Mouse (Mus musculus): ENCODE data around the gene Fahd2a. TPM values are rescaled to one million over a fixed set of nuclear protein-coding genes. Genes with fewer than 3 reads are reported as not detected.

The Fahd2a gene
- polyA plus RNA-seq, 1 experiment: 7.8 TPM

DNA sequence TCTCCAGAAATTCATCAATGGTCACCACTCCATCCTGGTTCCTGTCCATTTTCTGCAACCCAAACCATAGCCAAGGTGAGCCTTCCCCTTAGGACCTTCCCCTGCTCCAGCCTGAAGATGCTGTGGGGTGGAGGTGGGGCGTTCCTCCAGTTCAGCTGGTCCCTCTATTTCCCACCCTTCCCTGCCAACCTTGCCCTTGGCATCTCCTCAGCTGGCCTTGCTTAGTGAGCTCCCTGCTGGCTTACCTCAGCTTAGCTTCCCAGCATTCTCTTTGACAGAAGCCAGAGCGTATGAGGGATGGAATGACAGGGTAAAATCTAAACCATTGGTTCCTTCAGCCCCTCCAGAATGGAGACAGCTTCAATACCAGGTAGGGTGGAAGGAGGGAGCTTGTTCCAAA lies 15.0 kb upstream of the Fahd2a start:
- no peak overlapping the region for H3K4me3 ChIP-seq (ENCODE audit: extremely low read depth, insufficient read depth, insufficient read length)
- H3K27ac ChIP-seq (ENCODE audit: insufficient read depth, low read length): no peak overlapping the region
- no peaks in the 10 kb centered on the region for H3K4me1 ChIP-seq (ENCODE audit: control insufficient read depth, insufficient read depth, insufficient read length)
- TF ChIP-seq CTCF (IDR thresholded peaks at IDR 0.05; ENCODE audit: extremely low read depth, insufficient read depth, insufficient read length, insufficient replicate concordance) (no peak), POLR2A (IDR thresholded peaks at IDR 0.05; ENCODE audit: low read depth, low read length) (no peak)
- WGBS: 84% methylated on average over 2 of the region's 2 CpGs
- no peaks in the 10 kb centered on the region for H3K36me3 ChIP-seq (ENCODE audit: control insufficient read depth, insufficient read depth, low read length)
- no peaks in the 10 kb centered on the region for H3K27me3 ChIP-seq (ENCODE audit: control insufficient read depth, insufficient read depth, low read length)
- no peak for DNase-seq (ENCODE audit: low read depth in 1 of 2, low spot score in 2 of 2)

DNA sequence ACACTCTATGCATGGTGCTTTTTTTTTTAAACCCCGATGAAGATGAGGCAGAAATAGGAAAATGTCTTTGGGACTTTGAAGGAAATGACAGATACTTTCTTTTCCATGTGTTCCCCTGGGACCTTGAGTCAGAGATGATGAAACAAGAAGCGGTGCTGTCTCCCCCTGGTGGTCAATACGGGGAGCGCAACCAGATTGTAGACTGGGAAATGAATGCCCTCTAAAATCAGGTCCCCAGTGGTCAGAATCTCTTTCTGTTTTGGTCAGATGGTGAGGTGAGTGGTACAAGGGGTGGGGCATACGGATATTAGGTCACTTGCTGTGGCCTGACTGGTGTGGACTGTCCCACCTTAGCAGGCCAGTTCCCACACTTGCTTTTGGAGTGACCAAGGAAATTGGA lies 9.4 kb upstream of the Fahd2a start:
- TF ChIP-seq POLR2A (IDR thresholded peaks at IDR 0.05; ENCODE audit: low read depth, low read length): no peak
- peak; percentile 73; the same call in 1 of the 2 replicates for TF ChIP-seq CTCF (IDR thresholded peaks at IDR 0.05; ENCODE audit: extremely low read depth, insufficient read depth, insufficient read length, insufficient replicate concordance)
- DNase-seq (ENCODE audit: low read depth in 1 of 2, low spot score in 2 of 2): peak; percentile 32 to 55
- Histone ChIP-seq H3K27me3 (ENCODE audit: control insufficient read depth, insufficient read depth, low read length) (no peaks in the 10 kb centered on the region), H3K4me3 (ENCODE audit: extremely low read depth, insufficient read depth, insufficient read length) (no peak overlapping the region), H3K36me3 (ENCODE audit: control insufficient read depth, insufficient read depth, low read length) (no peaks in the 10 kb centered on the region), H3K27ac (ENCODE audit: insufficient read depth, low read length) (no peak overlapping the region), H3K4me1 (ENCODE audit: control insufficient read depth, insufficient read depth, insufficient read length) (no peaks in the 10 kb centered on the region)
- under 1% methylated on average over 5 of the region's 5 CpGs for WGBS

DNA sequence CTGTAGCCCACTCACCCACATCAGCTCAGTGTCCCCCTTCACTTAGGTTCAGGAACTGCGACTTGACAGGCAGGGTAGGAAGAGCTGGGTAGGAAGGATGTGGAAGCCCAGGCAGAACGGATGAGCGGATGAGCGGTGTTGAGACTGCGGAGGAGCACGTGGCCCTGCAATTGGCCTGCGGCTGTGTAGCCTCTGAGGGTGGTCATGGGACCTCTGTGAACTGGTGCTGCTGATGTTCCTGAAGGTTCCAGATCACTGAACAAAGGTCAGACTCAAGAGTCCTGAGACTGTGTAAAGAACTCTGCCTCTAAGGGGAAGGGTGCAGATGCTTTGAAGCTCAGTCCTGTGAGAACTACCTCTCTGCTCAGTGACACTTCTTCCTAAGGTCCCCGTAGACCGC lies 8.8 kb upstream of the Fahd2a start:
- Histone ChIP-seq H3K27ac (ENCODE audit: insufficient read depth, low read length) (no peak overlapping the region), H3K36me3 (ENCODE audit: control insufficient read depth, insufficient read depth, low read length) (no peaks in the 10 kb centered on the region), H3K27me3 (ENCODE audit: control insufficient read depth, insufficient read depth, low read length) (no peaks in the 10 kb centered on the region), H3K4me3 (ENCODE audit: extremely low read depth, insufficient read depth, insufficient read length) (no peak overlapping the region), H3K4me1 (ENCODE audit: control insufficient read depth, insufficient read depth, insufficient read length) (no peaks in the 10 kb centered on the region)
- no peak for DNase-seq (ENCODE audit: low read depth in 1 of 2, low spot score in 2 of 2)
- WGBS: 76% methylated on average over 9 of the region's 9 CpGs
- TF ChIP-seq CTCF (IDR thresholded peaks at IDR 0.05; ENCODE audit: extremely low read depth, insufficient read depth, insufficient read length, insufficient replicate concordance): no peak
- no peak for TF ChIP-seq POLR2A (IDR thresholded peaks at IDR 0.05; ENCODE audit: low read depth, low read length)

DNA sequence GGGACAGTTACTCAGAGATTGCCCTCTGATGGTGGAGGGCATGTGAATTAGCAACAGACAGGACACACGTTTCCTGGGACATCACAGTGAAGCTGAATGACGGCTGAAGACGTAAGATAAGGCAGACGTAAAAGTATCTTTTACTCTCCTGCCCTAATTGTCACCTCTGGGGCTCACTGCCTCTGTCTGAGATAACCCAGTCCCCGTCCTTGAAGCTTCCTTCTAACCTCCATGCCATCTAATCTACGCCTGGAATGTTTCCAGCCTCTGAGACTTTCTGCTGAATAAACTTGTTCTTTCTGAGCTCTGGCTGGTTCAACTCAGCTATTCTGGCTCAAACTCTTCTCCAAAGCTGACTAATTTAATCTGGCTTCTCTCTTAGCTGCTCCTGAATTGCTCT lies 7.4 kb upstream of the Fahd2a start:
- WGBS: 23% methylated on average over 6 of the region's 6 CpGs
- no peaks in the 10 kb centered on the region for H3K27me3 ChIP-seq (ENCODE audit: control insufficient read depth, insufficient read depth, low read length)
- TF ChIP-seq POLR2A (IDR thresholded peaks at IDR 0.05; ENCODE audit: low read depth, low read length) (no peak), CTCF (IDR thresholded peaks at IDR 0.05; ENCODE audit: extremely low read depth, insufficient read depth, insufficient read length, insufficient replicate concordance) (no peak)
- H3K36me3 ChIP-seq (ENCODE audit: control insufficient read depth, insufficient read depth, low read length): no peaks in the 10 kb centered on the region
- no peaks in the 10 kb centered on the region for H3K4me1 ChIP-seq (ENCODE audit: control insufficient read depth, insufficient read depth, insufficient read length)
- H3K4me3 ChIP-seq (ENCODE audit: extremely low read depth, insufficient read depth, insufficient read length): no peak overlapping the region
- no peak overlapping the region for H3K27ac ChIP-seq (ENCODE audit: insufficient read depth, low read length)
- no peak for DNase-seq (ENCODE audit: low read depth in 1 of 2, low spot score in 2 of 2)

DNA sequence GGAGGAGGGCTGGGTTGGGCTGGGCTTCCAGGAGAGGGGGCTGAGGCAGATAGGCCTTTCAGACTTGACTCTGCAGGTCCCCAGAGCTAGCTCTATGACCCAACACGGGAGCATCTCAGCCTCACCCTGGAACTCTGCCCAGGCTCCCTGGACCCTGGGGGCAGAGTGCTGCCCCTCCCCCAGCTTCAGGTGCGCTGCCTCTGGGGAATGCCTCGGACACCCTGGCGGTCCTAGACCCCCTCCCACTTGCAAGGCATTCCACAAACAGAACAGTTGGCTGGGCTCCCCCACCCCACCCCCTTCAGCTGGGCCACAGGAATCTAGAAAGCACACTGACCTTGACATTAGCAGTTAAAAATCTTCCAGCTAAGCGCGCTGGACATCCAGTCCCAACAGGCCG lies 5.3 kb upstream of the Fahd2a start:
- Histone ChIP-seq H3K36me3 (ENCODE audit: control insufficient read depth, insufficient read depth, low read length) (no peaks in the 10 kb centered on the region), H3K4me1 (ENCODE audit: control insufficient read depth, insufficient read depth, insufficient read length) (no peaks in the 10 kb centered on the region), H3K27me3 (ENCODE audit: control insufficient read depth, insufficient read depth, low read length) (no peaks in the 10 kb centered on the region), H3K4me3 (ENCODE audit: extremely low read depth, insufficient read depth, insufficient read length) (no peak overlapping the region), H3K27ac (ENCODE audit: insufficient read depth, low read length) (no peak overlapping the region)
- 82% methylated on average over 7 of the region's 7 CpGs for WGBS
- DNase-seq (ENCODE audit: low read depth in 1 of 2, low spot score in 2 of 2): no peak
- TF ChIP-seq POLR2A (IDR thresholded peaks at IDR 0.05; ENCODE audit: low read depth, low read length) (no peak), CTCF (IDR thresholded peaks at IDR 0.05; ENCODE audit: extremely low read depth, insufficient read depth, insufficient read length, insufficient replicate concordance) (no peak)

DNA sequence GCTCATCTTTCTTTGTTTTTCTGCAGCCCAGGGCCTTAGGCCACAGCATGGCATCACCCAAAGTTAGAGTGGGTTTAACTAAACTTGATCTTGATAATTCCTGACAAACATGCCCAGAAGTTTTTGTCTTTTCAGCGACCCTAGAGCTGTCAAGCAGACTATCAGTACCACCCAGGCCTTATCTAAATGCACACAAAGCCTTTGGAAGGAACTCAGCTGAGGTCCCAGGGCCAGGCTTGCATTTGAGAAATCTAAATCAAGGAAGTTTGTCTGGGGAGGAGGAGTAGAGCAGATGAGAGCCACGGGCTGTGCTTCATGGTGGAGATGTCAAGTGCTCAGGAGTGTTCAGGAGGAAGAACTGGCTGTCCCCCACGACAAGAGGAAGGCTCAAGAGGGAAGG lies 2.5 kb upstream of the Fahd2a start:
- 44% methylated on average over 3 of the region's 3 CpGs for WGBS
- no peaks in the 10 kb centered on the region for H3K36me3 ChIP-seq (ENCODE audit: control insufficient read depth, insufficient read depth, low read length)
- H3K4me3 ChIP-seq (ENCODE audit: extremely low read depth, insufficient read depth, insufficient read length): no peak overlapping the region
- H3K27me3 ChIP-seq (ENCODE audit: control insufficient read depth, insufficient read depth, low read length): no peaks in the 10 kb centered on the region
- H3K4me1 ChIP-seq (ENCODE audit: control insufficient read depth, insufficient read depth, insufficient read length): peaks cover 4% of the 10 kb centered on the region; the same call in 1 of the 2 replicates
- TF ChIP-seq CTCF (IDR thresholded peaks at IDR 0.05; ENCODE audit: extremely low read depth, insufficient read depth, insufficient read length, insufficient replicate concordance) (no peak), POLR2A (IDR thresholded peaks at IDR 0.05; ENCODE audit: low read depth, low read length) (no peak)
- no peak overlapping the region for H3K27ac ChIP-seq (ENCODE audit: insufficient read depth, low read length)
- no peak for DNase-seq (ENCODE audit: low read depth in 1 of 2, low spot score in 2 of 2)

DNA sequence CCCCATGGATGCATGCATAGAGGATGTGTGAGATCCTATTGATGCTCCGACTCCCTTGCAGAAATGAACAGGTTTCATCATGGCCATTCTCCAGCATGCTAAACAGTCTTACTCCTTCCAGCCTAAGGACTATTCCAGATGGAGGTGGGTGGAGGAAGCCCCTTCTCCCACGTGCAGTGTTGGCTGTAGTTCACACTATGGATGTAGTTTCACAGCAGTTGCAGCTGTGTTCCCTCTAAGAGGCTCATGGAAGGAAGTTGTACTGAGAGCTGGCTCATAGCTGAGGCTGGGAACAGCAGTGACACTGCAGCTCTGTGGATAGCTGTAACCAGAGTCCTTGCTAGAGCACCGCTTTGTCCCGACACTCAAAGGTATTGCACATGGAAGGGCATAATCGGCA lies 6.7 kb downstream of the Fahd2a start:
- DNase-seq (ENCODE audit: low read depth in 1 of 2, low spot score in 2 of 2): no peak
- H3K4me3 ChIP-seq (ENCODE audit: extremely low read depth, insufficient read depth, insufficient read length): no peak overlapping the region
- no peak overlapping the region for H3K27ac ChIP-seq (ENCODE audit: insufficient read depth, low read length)
- H3K36me3 ChIP-seq (ENCODE audit: control insufficient read depth, insufficient read depth, low read length): peaks cover 5% of the 10 kb centered on the region; the same call in 1 of the 2 replicates
- TF ChIP-seq POLR2A (IDR thresholded peaks at IDR 0.05; ENCODE audit: low read depth, low read length) (no peak), CTCF (IDR thresholded peaks at IDR 0.05; ENCODE audit: extremely low read depth, insufficient read depth, insufficient read length, insufficient replicate concordance) (no peak)
- 95% methylated on average over 5 of the region's 5 CpGs for WGBS
- H3K4me1 ChIP-seq (ENCODE audit: control insufficient read depth, insufficient read depth, insufficient read length): no peaks in the 10 kb centered on the region
- H3K27me3 ChIP-seq (ENCODE audit: control insufficient read depth, insufficient read depth, low read length): no peaks in the 10 kb centered on the region
